Mouse (Mus musculus) stomach, postnatal 0 days (tissue): ENCODE data around the gene Fam83g. TPM values are rescaled to one million over a fixed set of nuclear protein-coding genes. Genes with fewer than 3 reads are reported as not detected.
"Not testable (repeated sequence)": the region's sequence is repeated elsewhere in the genome, so short reads cannot be mapped to it uniquely, and the experiment has no call there.

Source experiments
- ATAC-seq: fragments of 200-750 bp; cut with Nextera tagmentation; 2 replicates; pipeline ENCODE4 v1.8.0; 2017; ENCODE audit not compliant: low FRiP score, low TSS enrichment
- DNase-seq: peaks from one replicate; pipeline ENCODE4 v3.0.0-alpha.2; 2016; ENCODE audit warnings: low spot score
- H3K27ac ChIP-seq: fragments of 300-500 bp; sonication (generic); replicated peaks from 2 replicates; pipeline ENCODE4 v1.5.1; 2014; ENCODE audit warnings: mild to moderate bottlenecking, control low read depth
- H3K27me3 ChIP-seq: fragments of 300-500 bp; sonication (generic); 2 replicates; pipeline ENCODE4 v1.6.1; 2014; ENCODE audit warnings: low read length; ENCODE audit not compliant: control insufficient read depth, insufficient read depth
- H3K36me3 ChIP-seq: fragments of 300-500 bp; sonication (generic); 2 replicates; pipeline ENCODE4 v1.6.1; 2014; ENCODE audit warnings: low read length, mixed read lengths; ENCODE audit not compliant: control insufficient read depth, insufficient read depth
- H3K4me1 ChIP-seq: fragments of 300-500 bp; sonication (generic); replicated peaks from 2 replicates; pipeline ENCODE4 v1.6.1; 2014; ENCODE audit warnings: antibody characterized with exemption; ENCODE audit not compliant: control insufficient read depth, insufficient read depth
- H3K4me2 ChIP-seq: fragments of 300-500 bp; sonication (generic); replicated peaks from 2 replicates; pipeline ENCODE4 v1.6.1; 2014; ENCODE audit warnings: low read depth, mild to moderate bottlenecking, control low read depth, moderate library complexity
- H3K4me3 ChIP-seq: fragments of 300-500 bp; sonication (generic); 2 replicates; pipeline ENCODE4 v1.5.1; 2014; ENCODE audit warnings: low read depth, low read length, control low read depth
- H3K9ac ChIP-seq: fragments of 300-500 bp; sonication (generic); 2 replicates; pipeline ENCODE4 v1.6.1; 2014; ENCODE audit warnings: mild to moderate bottlenecking, low read length, control low read depth, mixed read lengths
- H3K9me3 ChIP-seq: fragments of 300-500 bp; sonication (generic); 2 replicates; pipeline ENCODE4 v1.6.1; 2016; ENCODE audit warnings: low read length; ENCODE audit not compliant: control insufficient read depth
- CTCF ChIP-seq: IDR thresholded peaks from 2 replicates; pipeline ENCODE4 v1.5.1; 2016; ENCODE audit warnings: antibody characterized with exemption, low read depth, mild to moderate bottlenecking, moderate library complexity
- EP300 ChIP-seq: optimal IDR thresholded peaks from 2 replicates; pipeline ENCODE3; 2016; ENCODE audit warnings: antibody characterized with exemption
- WGBS: fragments of 180-500 bp; shearing (Covaris S2); extraction: QIAGEN DNeasy Blood & Tissue Kit; methylation state at CpG from one replicate; pipeline ENCODE4 v1.1.7; 2014; 5-methylcytosine and 5-hydroxymethylcytosine counted together
- polyA plus RNA-seq: library from polyadenylated mRNA; unstranded; fragments of >200 nt; fragmentation: Nextera tagmentation; extraction: Ambion mirVana; gene quantifications from 2 replicates; pipeline ENCODE4 v1.2.1, GENCODE M21; 2015

The Fam83g gene
- polyA plus RNA-seq, 1 experiment from 2014 or later: 4.5 TPM

DNA sequence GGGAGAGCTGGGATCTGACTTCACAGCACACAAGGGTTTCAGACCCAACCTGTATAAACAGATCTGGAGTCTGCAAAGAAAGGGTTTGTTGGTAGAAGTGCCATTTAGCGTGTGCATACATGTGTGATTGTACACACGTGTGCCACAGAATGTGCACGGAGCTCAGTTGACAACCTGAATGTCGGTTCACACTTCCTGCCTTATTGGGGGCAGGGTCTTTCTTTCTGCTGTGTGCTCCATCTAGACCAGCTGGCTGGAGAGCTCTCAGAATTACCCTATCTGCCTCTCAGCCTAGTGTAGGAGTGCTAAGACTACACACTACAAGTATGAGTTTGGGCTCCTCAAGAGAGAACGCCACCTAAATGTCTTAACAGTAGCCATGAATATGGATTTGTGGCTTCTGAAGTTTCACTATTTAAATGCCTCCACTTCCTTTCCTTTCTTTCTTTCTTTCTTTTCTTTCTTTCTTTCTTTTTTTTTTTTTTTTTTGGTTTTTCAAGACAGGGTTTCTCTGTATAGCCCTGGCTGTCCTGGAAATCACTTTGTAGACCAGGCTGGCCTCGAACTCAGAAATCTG, 44.2 kb upstream of the Fam83g start:
- H3K9ac ChIP-seq: no peak overlapping the region
- no peak overlapping the region for H3K4me2 ChIP-seq
- WGBS: 83% methylated on average over 6 of the region's 6 CpGs
- H3K27me3 ChIP-seq: no peaks in the 10 kb centered on the region
- ATAC-seq (no peak), DNase-seq (no peak)
- peaks cover 3% of the 10 kb centered on the region for H3K4me1 ChIP-seq
- no peak overlapping the region for H3K27ac ChIP-seq
- no peak overlapping the region for H3K4me3 ChIP-seq
- H3K9me3 ChIP-seq: no peaks in the 10 kb centered on the region
- TF ChIP-seq EP300 (no peak), CTCF (no peak)
- no peaks in the 10 kb centered on the region for H3K36me3 ChIP-seq

DNA sequence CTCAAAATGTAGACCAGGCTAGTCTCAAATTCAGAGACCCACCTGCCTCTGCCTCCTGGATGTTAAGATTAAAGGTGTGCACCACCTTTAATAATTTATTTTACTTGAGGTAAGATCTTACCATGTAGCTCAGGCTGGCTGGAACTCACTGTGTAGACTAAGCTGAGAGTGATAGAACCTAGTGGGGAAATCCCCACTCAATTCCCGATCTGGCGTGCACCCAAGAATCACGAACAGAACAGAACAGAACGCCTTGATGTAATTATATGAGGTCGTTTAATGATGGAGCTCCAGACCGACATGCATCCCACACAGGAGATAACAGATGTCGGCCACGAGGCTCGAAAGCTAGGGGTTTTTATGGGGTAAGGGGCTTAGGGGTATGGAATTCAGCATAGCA, 43.3 kb upstream of the Fam83g start:
- ATAC-seq, H3K27me3 ChIP-seq, H3K9ac ChIP-seq, H3K4me2 ChIP-seq, DNase-seq, H3K4me3 ChIP-seq, H3K4me1 ChIP-seq, H3K27ac ChIP-seq, H3K9me3 ChIP-seq, H3K36me3 ChIP-seq: not testable (repeated sequence)
- WGBS: 47% methylated on average over 9 of the region's 9 CpGs

DNA sequence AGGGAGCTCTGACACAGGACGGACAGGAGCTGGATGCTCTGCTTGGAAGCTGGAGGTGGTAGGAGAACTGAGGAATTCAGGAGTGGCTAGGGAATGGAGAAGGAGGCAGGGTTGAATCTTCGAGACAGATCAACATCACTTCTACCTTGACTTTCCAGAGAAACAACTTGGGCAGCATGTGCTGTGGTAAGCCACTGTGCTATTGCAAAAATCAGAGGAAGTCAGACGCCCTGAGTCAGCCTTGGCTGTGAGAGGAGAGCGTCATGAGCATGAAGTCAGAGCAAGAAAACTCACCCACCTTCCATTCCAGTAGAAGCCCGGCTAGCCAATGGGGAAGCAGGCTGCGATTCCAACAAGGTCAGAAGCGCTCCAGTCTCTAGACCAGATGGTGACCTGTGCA, 41.8 kb upstream of the Fam83g start:
- no peak for ATAC-seq
- Histone ChIP-seq H3K9me3 (no peaks in the 10 kb centered on the region), H3K36me3 (no peaks in the 10 kb centered on the region), H3K4me3 (no peak overlapping the region), H3K9ac (no peak overlapping the region), H3K4me2 (no peak overlapping the region), H3K4me1 (peaks cover 3% of the 10 kb centered on the region; the same call in 1 of the 2 replicates), H3K27me3 (no peaks in the 10 kb centered on the region), H3K27ac (no peak overlapping the region)
- no peak for DNase-seq
- WGBS: 84% methylated on average over 7 of the region's 7 CpGs
- TF ChIP-seq EP300: no peak
- TF ChIP-seq CTCF: no peak

DNA sequence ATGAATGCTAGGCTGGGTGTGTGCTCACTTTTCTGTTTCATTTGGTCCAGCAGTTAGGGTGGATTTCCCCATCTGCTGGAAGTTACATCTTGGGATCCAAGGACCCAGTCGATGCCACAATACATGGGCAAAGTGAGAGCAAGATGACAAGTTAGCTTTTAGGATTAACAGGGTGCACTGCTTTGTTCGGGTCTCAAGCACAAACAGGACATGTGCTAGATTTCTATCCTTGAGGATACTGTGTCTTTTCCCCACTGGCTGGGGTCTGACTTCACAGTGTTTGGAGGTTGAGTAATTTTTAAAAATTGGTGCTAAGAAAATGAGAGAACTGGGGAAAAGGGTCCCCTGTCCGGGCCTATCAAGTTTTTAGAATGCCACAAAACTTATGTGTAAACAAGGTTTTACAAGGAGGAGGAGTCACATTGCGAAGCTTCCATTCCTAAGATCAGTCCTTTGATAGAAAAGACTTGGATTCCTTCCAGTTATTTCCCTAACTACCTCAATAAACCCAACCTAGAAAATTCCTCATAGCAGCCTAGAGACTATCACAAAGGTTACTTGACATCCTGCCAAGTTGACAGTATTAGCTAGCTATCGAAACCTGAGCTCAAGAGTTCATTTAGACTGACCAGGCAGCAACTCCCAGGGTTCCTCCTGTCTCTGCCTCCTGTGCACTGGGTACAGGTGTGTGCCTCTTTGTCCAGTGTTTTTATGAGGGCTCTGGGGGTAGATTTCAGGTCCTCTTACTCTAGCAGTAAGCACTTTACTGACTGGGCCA, 40.5 kb upstream of the Fam83g start:
- 55% methylated on average over 5 of the region's 5 CpGs for WGBS
- Histone ChIP-seq H3K27me3 (no peaks in the 10 kb centered on the region), H3K4me1 (peaks cover 3% of the 10 kb centered on the region; the same call in 1 of the 2 replicates), H3K4me3 (no peak overlapping the region), H3K4me2 (no peak overlapping the region), H3K27ac (0 out of 2 replicates have a peak overlapping the region, but pooled peaks have one; percentile 8), H3K9me3 (no peaks in the 10 kb centered on the region), H3K36me3 (no peaks in the 10 kb centered on the region), H3K9ac (no peak overlapping the region)
- peak; percentile 49; the same call in 1 of the 2 replicates for ATAC-seq
- no peak for TF ChIP-seq EP300
- no peak for TF ChIP-seq CTCF
- no peak for DNase-seq

DNA sequence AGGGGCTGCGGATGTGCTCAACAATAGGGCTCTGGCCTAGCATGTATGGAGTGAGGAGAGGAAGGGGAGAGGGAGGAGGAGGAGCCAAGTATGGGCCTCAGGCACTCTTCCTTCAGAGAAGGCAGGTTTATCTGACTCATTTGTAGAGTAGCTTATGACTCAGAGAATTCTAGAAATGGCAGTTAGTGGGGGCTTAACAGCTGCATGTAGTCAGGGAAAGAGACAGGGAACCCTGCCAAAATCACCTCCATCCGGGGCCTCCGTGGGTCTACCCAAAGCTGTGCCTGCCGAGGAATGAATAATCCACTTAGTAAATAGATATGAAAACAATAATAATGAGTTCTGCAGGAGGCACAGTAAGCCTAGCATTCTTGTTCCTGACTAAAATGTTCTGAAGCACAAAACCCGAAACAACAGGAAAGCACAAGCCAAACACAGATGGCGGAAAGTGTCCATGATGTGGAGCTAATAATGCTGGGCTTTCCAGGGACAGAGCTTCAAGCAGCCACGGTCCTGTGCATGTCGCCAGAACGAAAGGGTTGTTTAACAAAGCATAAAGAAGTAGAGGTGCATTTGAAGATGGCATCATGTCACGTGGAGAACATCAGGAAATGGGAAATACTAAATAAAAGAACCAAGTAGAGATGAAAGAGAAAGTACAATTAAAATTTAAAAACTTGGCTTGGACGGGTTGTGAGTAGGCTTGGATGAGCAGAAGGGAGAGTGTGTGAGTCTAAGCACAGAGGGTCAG, 39.1 kb upstream of the Fam83g start:
- no peak overlapping the region for H3K4me3 ChIP-seq
- TF ChIP-seq EP300: no peak
- TF ChIP-seq CTCF: no peak
- WGBS: 40% methylated on average over 11 of the region's 11 CpGs
- no peak overlapping the region for H3K4me2 ChIP-seq
- peaks cover 3% of the 10 kb centered on the region; the same call in 1 of the 2 replicates for H3K4me1 ChIP-seq
- H3K27me3 ChIP-seq: no peaks in the 10 kb centered on the region
- peak; percentile 65; the same call in 1 of the 2 replicates for ATAC-seq
- peak; percentile 33 for DNase-seq
- no peak overlapping the region for H3K9ac ChIP-seq
- peak overlapping the region; percentile 73 for H3K27ac ChIP-seq
- no peaks in the 10 kb centered on the region for H3K9me3 ChIP-seq
- H3K36me3 ChIP-seq: no peaks in the 10 kb centered on the region
